Mouse (Mus musculus) kidney, adult 2 months (tissue): ENCODE measurements at regions not wholly inside any gene's neighbourhood (a gene's known extent, or its start where the extent isn't known, plus 50 kb on each side); places are given as distances from the start of the nearest gene placed in this dataset.
A peak's percentile ranks its signal among the peaks of the same experiment; 100 is the strongest.

ENCODE experiments used
- DNase-seq: peaks from one replicate; pipeline ENCODE4 v3.0.0; 2021
- H3K27ac ChIP-seq: fragments of 200-500 bp; 2 replicates; pipeline ENCODE4 v1.5.1; 2012; ENCODE audit warnings: low read depth, low read length, control low read depth, inconsistent platforms; ENCODE audit not compliant: insufficient read depth
- H3K27me3 ChIP-seq: fragments of 200-500 bp; replicated peaks from 2 replicates; pipeline ENCODE4 v1.6.1; 2012; ENCODE audit warnings: mild to moderate bottlenecking, moderate library complexity, low read length, inconsistent platforms; ENCODE audit not compliant: control insufficient read depth, insufficient read depth
- H3K36me3 ChIP-seq: fragments of 200-500 bp; 2 replicates; pipeline ENCODE4 v1.6.1; 2012; ENCODE audit warnings: mild to moderate bottlenecking, moderate library complexity, low read length, inconsistent platforms; ENCODE audit not compliant: control insufficient read depth, insufficient read depth
- H3K4me1 ChIP-seq: fragments of 200-500 bp; 2 replicates; pipeline ENCODE4 v1.6.1; 2011; ENCODE audit warnings: low read length; ENCODE audit not compliant: control insufficient read depth, insufficient read depth
- H3K4me3 ChIP-seq: fragments of 200-500 bp; 2 replicates; pipeline ENCODE4 v1.5.1; 2011; ENCODE audit warnings: mild to moderate bottlenecking, low read depth, low read length, control low read depth; ENCODE audit not compliant: insufficient read depth
- CTCF ChIP-seq: fragments of 200-500 bp; conservative IDR thresholded peaks from 2 replicates; pipeline ENCODE4 v1.5.1; 2011; ENCODE audit warnings: low read depth, mild to moderate bottlenecking, control low read depth, low read length, moderate library complexity, mixed read lengths; ENCODE audit not compliant: insufficient read depth, insufficient read length
- POLR2A ChIP-seq: fragments of 200-500 bp; IDR thresholded peaks from one replicate; pipeline ENCODE4 v1.6.1; 2011; ENCODE audit warnings: low read depth, low read length, control low read depth
- WGBS: fragments of 180-500 bp; shearing (Covaris S2); methylation state at CpG from one replicate; pipeline ENCODE4 v1.1.7; 2018; 5-methylcytosine and 5-hydroxymethylcytosine counted together

DNA sequence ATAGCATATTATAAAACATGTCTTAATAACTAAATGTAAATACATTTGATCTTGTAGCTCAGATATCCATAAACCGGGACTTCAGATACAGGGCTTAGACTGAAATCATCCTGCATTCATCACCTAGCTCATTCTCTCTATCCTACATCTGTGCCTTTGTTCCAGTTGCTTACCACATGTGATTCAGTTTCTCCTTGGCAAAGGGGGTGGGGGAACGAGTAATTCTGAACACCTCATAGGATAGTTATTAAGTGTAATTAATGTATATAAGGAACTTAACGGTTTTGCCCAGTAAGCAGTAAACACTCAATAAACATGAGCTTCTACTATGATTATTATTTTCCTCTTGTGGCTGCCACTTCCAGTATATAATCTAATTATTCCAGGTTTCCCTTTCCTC, 873.9 kb upstream of the Lcorl start:
- no peaks in the 10 kb centered on the region; the same call in 1 of the 2 replicates for H3K27me3 ChIP-seq
- no peak for DNase-seq
- 87% methylated on average over 3 of the region's 3 CpGs for WGBS
- no peaks in the 10 kb centered on the region for H3K4me1 ChIP-seq
- no peaks in the 10 kb centered on the region for H3K36me3 ChIP-seq
- H3K27ac ChIP-seq = no peak overlapping the region
- H3K4me3 ChIP-seq = no peak overlapping the region
- no peak for TF ChIP-seq CTCF
- no peak for TF ChIP-seq POLR2A

DNA sequence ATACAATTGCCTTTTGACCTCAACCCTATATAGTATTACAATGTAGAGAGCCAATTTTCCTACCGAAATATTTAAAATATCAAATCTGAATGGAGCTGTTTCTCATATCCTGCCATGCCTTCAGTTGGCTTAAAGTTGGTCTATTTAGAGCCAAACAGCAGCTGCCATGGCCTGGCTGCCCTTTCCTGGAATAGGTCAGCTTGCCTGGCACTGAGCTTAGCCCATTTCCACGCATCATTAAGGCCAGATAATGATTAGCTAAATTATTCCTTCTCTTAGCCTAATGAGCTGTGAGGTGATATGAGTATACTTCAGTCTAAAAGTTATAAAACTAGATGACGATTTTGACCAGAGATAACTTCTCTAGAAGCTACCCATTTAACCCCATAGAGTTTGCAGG, 852.2 kb upstream of the Lcorl start:
- Histone ChIP-seq H3K36me3 (no peaks in the 10 kb centered on the region), H3K27ac (no peak overlapping the region), H3K27me3 (peaks cover 1% of the 10 kb centered on the region; the same call in 1 of the 2 replicates), H3K4me3 (no peak overlapping the region), H3K4me1 (no peaks in the 10 kb centered on the region; the same call in 1 of the 2 replicates)
- 27% methylated on average over 3 of the region's 3 CpGs for WGBS
- TF ChIP-seq CTCF (no peak), POLR2A (no peak)
- DNase-seq = peak; percentile 84

DNA sequence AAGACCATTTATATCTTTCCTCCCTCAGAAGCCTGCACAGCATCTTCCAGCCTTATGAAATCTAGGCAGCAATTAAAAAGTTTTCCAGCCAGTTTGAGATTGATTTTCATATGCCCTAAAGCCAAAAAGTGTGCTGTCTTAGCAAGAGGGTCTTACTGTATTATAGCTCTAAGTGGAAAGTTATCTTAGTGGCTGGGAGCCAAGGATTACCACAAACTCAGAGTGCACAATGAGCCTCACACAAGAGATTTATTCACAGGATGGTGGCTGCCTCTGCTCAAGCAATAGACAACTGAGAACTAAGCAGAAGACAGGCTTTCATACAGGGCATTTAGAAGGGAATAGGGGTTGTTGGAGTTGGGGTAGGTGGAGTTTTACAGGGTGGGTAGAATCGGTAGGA, 850.4 kb upstream of the Lcorl start:
- H3K27ac ChIP-seq = no peak overlapping the region
- no peaks in the 10 kb centered on the region; the same call in 1 of the 2 replicates for H3K4me1 ChIP-seq
- TF ChIP-seq POLR2A = no peak
- no peak for TF ChIP-seq CTCF
- WGBS = 92% methylated on average over 1 of the region's 1 CpGs
- no peaks in the 10 kb centered on the region for H3K36me3 ChIP-seq
- H3K27me3 ChIP-seq = peaks cover 1% of the 10 kb centered on the region; the same call in 1 of the 2 replicates
- no peak overlapping the region for H3K4me3 ChIP-seq
- no peak for DNase-seq

DNA sequence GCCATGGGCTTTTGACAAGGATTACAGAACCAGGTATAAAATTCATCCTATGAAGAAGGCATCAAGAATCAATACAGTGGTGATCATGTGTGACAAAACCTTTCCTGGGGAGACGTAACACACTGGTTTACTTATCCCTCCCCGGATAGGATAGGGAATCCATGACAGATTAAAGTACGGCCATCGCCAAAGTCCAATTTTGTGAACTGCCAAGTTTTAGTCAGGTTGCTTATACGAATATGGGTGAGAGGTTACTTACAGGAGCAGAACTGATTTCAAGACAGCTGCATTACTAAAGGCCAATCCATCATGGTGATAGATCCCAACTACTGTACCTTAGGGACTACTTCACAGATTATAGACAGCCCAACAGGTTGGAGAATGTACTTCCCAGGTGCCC, 849.6 kb upstream of the Lcorl start:
- no peak overlapping the region for H3K27ac ChIP-seq
- TF ChIP-seq POLR2A (no peak), CTCF (no peak)
- H3K36me3 ChIP-seq = no peaks in the 10 kb centered on the region
- peak; percentile 18 for DNase-seq
- H3K27me3 ChIP-seq = peaks cover 1% of the 10 kb centered on the region; the same call in 1 of the 2 replicates
- no peaks in the 10 kb centered on the region; the same call in 1 of the 2 replicates for H3K4me1 ChIP-seq
- no peak overlapping the region for H3K4me3 ChIP-seq
- 74% methylated on average over 5 of the region's 5 CpGs for WGBS

DNA sequence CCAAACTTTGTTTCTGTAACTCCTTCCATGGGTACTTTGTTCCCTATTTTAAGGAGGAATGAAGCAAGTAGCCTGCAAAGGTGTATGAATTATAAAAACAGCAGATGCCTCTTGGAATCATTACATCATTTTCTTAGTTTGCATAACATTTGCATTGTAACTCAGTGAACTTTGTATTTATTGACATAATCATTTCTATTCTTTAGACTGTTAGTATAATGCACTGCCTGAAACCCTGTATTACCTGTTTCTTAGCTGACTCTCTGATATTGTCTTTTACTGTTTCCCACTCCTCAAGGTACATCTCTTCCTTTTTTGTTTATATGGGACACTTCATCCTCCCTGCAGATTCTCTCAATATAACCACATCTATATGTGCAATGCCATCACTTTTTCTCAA, 820.6 kb upstream of the Lcorl start:
- no peaks in the 10 kb centered on the region for H3K4me1 ChIP-seq
- no peaks in the 10 kb centered on the region for H3K36me3 ChIP-seq
- TF ChIP-seq POLR2A (no peak), CTCF (no peak)
- no peak overlapping the region for H3K4me3 ChIP-seq
- H3K27ac ChIP-seq = no peak overlapping the region
- no peak for DNase-seq
- H3K27me3 ChIP-seq = no peaks in the 10 kb centered on the region

DNA sequence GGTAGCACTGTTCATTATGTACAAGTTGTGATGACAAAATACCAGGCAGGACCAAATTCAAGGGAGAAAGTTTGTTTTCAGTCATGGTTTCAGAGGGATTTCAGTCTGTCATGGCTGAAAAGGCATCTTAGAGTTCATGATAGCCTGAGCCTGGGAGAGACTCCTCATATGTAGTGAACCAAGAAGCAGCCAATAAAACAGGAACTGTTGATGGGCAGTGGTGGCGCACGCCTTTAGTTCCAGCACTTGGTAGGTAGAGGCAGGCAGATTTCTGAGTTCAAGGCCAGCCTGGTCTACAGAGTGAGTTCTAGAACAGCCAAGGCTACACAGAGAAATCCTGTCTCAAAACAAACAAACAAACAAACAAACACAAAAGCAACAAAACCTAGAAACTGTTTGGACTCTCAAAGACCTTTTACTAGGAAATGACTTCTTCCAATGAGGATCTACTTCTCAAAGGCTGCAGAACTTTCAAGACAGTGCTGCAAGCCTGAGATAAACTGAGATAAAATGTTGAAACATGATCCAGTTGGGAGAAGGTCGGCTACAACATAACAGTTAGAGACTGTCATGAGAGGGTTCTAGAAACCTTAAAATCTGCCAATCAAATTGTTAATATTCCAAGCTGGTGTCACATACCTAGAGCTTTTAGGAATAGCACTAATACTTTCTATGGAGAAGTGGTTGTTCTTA, 817.5 kb upstream of the Lcorl start:
- no peak for DNase-seq
- Histone ChIP-seq H3K27ac (no peak overlapping the region), H3K4me3 (no peak overlapping the region), H3K27me3 (no peaks in the 10 kb centered on the region), H3K36me3 (no peaks in the 10 kb centered on the region), H3K4me1 (no peaks in the 10 kb centered on the region)
- 80% methylated on average over 3 of the region's 3 CpGs for WGBS
- TF ChIP-seq POLR2A (no peak), CTCF (no peak)

DNA sequence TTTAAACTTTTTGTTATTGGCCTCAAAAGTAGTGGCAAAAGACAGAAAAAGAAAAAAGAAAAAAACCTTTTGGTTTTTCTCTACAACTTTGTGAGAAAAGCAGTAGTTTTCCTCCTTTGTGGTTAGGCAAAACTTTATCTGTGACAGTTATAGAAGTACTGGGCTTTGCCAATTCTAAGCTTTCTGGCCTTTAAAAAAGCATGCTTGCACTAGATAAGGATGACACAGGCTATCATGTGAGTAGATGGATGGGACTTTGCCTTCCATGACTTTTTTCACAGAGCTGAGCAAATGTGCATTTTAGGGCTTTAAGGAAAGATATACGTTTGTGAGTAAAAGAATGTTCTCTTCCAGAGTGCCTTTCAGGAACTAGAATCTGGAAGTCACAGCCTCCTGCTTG, 816.0 kb upstream of the Lcorl start:
- WGBS = 69% methylated on average over 1 of the region's 1 CpGs
- Histone ChIP-seq H3K4me3 (no peak overlapping the region), H3K4me1 (no peaks in the 10 kb centered on the region), H3K27me3 (no peaks in the 10 kb centered on the region; the same call in 1 of the 2 replicates), H3K27ac (no peak overlapping the region), H3K36me3 (no peaks in the 10 kb centered on the region)
- DNase-seq = no peak
- no peak for TF ChIP-seq CTCF
- TF ChIP-seq POLR2A = no peak
